Mouse (Mus musculus): ENCODE results near the gene Fkbp8.

DNA sequence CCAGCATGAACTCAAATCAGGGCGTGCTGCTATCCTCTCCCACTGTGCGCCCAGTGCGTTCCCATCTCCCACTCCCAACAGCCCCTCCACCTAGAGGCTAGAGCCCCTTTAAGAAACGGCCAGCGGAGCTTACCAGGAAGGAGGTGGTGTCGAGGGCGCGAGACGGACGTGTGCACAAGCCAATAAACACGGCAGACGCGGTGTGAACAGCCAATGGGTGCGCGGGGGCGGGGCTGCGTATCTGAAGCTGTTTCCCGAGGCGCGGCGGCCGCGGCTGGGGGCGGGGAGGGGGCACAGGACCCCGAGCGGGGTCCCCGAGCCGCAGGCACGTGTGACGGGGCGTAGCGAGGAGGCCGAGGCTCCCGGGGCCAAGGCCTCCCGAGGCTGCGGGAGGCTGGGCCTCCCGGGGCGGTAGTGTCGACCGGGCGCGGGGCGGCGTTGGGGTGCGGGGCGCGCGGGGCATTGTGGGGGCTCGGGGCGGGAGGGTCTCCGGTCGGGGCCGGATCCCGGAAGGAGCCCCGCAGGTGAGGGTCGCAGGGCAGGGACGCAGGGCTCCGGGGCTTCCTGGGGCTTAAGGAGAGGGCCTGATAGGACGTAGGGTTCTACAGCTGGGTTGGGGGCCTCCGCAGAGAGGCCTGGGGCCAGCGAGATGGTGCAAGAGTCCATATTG, at the start of gene Fkbp8, which contains the start of gene Kxd1:
- TF ChIP-seq CTCF (IDR thresholded peaks at IDR 0.05; ENCODE audit: extremely low read depth, insufficient read depth, insufficient read length, insufficient replicate concordance) (no peak), POLR2A (IDR thresholded peaks at IDR 0.05; ENCODE audit: low read depth, low read length) (peak; percentile 19)

Data from spleen, adult 2 months (tissue).